Mouse (Mus musculus): ENCODE measurements at regions not wholly inside any gene's neighbourhood (a gene's known extent, or its start where the extent isn't known, plus 50 kb on each side); places are given as distances from the start of the nearest gene placed in this dataset.

GRCm38 (mm10) chr8:116184241-116184640 is 320.5 kb upstream of the Dynlrb2 start:
- TF ChIP-seq EP300 (IDR thresholded peaks at IDR 0.05; ENCODE audit: low read depth) (no peak), CTCF (IDR thresholded peaks at IDR 0.05; ENCODE audit: low read depth) (no peak)

All from liver, embryonic 14.5 days (tissue).